Mouse (Mus musculus) mouse embryonic stem cell (cell line): ENCODE measurements around the gene Bcas3.

ENCODE experiments used
- in situ Hi-C, 2 experiments: fragments of 300-500 bp; cut with MboI; formaldehyde crosslinking; loops; 1 replicate in 1 of 2; 3 replicates in 1 of 2; pipeline ENCODE4 v1.14.3; 2019 to 2020; ENCODE audit warnings: low sequenced_read_pairs in 2 of 2, low pct_unique_long_range_greater_than_20kb in 1 of 2, mixed read lengths in 1 of 2; ENCODE audit not compliant: unreplicated experiment in 1 of 2

Bcas3 gene

DNA sequence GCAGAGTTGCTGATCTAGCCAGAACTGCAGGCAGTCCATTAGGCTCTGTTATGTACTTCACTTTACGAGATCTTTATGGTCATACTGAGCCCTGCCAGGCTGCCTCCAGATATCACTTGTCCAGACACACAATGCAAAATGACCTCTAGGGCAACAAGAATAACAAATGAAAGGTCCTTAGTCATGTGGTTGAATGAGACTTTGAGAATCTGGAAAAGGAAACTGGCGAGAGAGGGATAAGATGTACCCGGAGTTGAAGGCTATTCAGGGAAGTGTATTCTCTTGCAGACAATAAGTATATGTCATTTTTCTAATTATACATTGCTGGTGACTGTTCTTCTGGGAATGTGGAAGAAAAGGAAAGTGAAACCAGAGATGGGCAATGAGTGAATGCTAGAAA is 218.1 kb downstream of the Bcas3 start:
- in situ Hi-C loops, result no loop called here

DNA sequence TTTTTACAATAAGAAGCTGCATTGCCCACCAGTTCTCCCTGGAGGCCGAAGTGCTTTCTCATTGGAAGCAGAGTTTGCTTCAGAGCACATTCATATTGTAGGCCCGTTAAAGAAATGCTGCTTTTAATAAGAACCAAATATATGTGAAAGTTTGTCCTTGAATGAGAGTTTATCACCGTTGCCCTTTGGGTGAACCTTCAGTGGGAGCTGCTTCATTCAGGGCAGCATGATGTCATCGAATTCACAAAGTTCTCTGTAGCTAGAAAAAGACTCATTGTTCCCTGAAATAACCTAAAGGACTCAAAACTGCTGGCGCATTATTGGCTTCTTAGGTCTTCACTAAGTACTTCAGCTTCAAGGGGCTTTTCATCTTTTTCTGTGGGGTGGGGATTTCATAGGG is 219.0 kb downstream of the Bcas3 start:
- in situ Hi-C loops, result no loop called here

- in situ Hi-C loops, result no loop called here
Observed at GRCm38 (mm10) chr11:85572590-85572989, 219.6 kb downstream of the Bcas3 start.

DNA sequence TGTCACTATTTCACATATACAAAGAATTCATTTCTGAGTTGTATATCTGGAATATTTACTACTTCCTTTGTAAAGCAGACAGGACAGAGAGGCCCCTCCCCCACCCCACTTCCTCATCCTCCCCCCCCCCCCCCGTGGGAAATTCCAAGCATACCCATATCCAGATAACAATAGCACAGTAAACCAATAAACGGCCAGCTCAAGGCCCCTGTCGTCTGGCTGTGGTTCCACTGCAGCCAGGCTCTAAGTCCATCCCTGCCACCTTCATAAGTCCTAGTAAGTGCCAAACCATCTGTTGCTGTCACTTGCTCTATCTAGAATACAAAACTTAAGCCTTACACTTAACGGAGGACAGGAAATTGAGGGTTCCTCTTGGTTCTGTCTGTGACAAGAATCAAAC is 221.5 kb downstream of the Bcas3 start:
- in situ Hi-C loops, result no loop called here

DNA sequence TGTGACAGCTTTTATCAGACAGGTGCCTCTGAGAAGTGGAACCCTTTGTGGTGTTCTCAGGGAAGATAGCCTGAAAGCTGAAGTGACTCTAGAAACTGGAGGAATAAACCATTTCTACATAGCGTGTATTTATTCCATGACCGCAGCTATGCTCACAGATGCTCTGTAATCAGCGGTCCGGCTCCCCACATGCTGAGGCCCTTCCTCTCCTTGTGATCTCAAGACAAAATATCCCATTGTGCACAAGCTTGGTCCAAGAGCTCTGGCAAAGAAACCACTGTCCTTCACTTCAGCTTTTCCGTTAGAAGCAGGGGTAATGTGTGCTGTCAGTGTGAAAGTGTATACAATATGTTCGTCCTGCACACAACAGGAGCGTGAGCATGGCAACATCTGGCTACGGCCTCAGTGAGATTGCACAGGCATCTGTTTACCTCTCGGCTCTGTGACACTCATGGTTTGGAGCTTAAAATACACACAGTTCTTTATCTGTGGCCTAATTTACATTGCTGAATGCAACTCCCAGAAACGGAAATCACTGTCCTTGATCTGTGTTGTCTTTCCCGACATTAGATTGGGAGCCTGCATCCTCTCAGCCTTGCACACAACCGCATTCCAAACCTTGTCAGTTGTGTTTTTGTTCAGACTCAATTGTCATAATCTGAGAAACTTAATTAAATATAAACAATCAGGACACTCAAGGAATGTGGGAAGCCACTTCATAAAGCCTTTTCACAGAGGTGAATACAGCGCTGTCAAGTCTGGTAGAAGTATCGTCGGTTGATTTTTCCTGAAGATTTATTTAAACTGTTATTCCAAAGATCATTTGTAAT is 225.1 kb downstream of the Bcas3 start:
- in situ Hi-C loops, result no loop called here

- in situ Hi-C loops, result no loop called here
Observed at GRCm38 (mm10) chr11:85584086-85584485, 231.1 kb downstream of the Bcas3 start.

DNA sequence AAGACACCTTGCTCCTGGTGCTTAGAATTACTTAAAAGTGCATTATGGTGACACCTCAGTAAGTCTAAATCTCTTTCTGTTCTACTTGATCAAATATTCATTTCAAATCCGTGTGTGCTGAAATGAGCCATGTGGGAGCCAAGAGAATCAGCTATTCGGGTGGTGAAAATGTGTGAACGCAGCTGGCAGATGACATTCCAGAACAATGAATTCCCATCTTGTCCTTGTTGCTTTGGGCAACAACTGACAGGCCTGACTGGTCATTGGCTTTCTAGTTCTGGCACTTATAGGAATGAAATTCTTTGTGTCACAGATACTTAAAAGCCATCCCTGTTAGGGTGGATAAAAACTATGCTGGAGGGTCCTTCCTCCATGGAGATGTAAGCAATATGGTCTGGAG is 240.7 kb downstream of the Bcas3 start:
- in situ Hi-C loops, result no loop called here

GRCm38 (mm10) chr11:85599251-85599650 is 246.3 kb downstream of the Bcas3 start:
- in situ Hi-C loops, result no loop called here

- in situ Hi-C loops, result no loop called here
Observed at GRCm38 (mm10) chr11:85603546-85604322, 250.8 kb downstream of the Bcas3 start.

DNA sequence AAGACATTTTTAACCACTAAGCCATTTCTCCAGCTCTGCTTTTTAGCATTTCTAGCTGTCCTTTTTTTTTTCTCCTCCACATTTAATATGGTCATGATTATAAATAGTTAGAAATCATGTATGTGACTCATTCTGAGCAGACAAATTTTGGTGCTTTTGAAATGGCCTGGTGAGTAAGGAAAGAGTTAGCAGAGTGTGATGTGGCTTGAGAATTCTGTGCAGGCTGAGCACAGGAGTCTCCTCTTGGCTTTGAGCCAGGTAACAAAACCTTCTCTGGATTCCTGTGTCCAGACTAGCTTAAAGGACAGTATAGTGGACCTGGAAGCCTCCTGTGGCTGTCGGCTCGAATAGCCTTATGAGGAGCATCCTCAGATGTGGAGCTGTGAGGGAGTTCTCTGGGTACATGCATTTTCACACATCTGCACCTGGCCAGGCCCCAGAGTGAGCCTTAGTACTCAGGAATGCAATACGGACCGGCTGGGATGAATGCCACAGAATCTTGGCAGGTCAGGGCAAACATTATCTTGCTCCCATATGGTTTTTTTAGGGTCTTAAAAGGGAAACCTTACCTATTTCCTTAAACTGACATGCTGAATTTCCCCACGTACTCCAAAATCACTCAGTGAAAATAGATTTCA is 256.5 kb downstream of the Bcas3 start:
- in situ Hi-C loops, result no loop called here

DNA sequence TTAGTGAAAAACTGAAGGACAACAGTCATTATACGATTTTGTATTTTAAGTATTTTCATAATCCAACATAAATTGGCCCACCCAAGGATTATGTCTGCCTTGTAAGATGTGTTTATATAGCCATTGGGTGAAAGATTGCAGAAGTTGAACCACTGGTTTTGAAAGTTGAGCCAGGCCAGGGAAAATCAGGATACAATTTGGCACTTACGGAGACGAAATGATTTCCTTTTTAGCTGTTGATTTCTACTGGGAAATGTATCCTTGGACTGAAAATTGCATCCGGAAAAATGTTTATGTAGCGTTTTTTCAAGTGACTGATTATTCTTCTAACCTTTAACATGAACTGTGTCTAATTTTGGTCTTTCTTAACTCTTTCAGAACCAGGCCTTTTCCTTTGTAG is 260.1 kb downstream of the Bcas3 start:
- in situ Hi-C loops, result no loop called here

DNA sequence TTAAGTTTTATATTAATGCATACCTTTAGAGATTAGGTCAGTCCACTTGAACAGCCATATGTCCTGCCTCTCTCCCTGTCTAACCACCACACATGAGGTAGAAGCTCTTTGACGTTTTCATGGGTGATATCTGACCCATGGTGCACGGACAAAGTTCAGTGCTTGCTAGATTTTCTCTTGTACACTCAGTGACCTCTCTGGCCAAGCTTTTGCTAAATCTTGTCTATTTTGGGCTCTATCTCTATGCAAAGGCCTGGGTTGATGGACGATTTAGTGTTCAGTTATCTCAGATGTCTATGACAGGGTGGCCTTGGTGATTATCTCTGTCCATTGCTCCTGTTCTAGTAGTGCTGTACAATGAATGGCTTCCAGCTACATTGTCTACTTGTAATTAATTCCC is 260.6 kb downstream of the Bcas3 start:
- in situ Hi-C loops, result no loop called here

DNA sequence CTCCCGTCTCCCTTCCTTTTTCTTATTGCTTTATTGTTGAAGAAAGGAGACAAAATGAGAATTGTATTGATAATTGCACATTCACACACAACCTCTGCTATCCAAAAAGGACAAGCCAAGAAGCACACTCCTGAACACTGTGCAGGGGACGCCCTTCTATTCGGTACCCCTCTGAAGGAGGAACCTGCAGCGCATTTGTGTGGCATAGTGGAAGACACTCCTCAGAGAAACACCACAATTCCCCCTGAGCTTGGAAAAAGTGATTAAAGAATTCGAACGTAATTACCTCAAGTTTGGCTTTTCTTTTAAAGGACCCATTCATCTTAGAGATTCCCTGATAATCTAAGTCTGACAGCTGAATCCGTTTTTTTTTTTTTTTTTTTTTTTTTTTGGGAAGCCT is 261.5 kb downstream of the Bcas3 start:
- in situ Hi-C loops, result no loop called here

GRCm38 (mm10) chr11:85615421-85615820 is 262.5 kb downstream of the Bcas3 start:
- in situ Hi-C loops, result no loop called here

DNA sequence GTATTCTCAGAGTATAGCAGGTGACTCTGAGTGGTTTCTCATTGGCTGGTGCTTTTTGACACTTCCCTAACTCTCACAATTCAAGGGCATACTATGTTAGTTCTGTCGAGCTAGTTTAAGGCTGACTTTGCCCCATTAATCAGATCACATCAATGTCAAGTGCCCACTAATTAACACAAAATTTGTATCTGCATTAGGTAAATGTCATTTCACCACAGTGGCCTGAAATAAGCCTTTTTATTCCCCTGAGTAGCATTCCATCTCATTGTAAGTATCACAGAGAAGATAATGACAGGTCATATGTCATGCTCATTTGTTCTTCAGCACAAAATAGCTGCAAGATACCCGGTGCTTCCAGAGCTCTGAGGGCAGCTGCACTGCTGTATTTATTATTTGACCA is 268.5 kb downstream of the Bcas3 start:
- in situ Hi-C loops, result no loop called here

GRCm38 (mm10) chr11:85621994-85622393 is 269.0 kb downstream of the Bcas3 start:
- in situ Hi-C loops, result no loop called here

GRCm38 (mm10) chr11:85625206-85625605 is 272.2 kb downstream of the Bcas3 start:
- in situ Hi-C loops, result no loop called here

GRCm38 (mm10) chr11:85626846-85627245 is 273.9 kb downstream of the Bcas3 start:
- in situ Hi-C loops, result no loop called here

- in situ Hi-C loops, result no loop called here
Observed at GRCm38 (mm10) chr11:85627405-85627804, 274.4 kb downstream of the Bcas3 start.
